Mouse (Mus musculus): ENCODE measurements at regions not wholly inside any gene's neighbourhood (a gene's known extent, or its start where the extent isn't known, plus 50 kb on each side); places are given as distances from the start of the nearest gene placed in this dataset.

GRCm38 (mm10) chr8:115813426-115813825, 105.8 kb upstream of the Maf start:
- TF ChIP-seq CTCF (IDR thresholded peaks at IDR 0.05; ENCODE audit: borderline replicate concordance, insufficient read depth, low read depth, low read length) (no peak), POLR2A (IDR thresholded peaks at IDR 0.05; ENCODE audit: borderline replicate concordance, insufficient read depth, low read length) (no peak)

All from cerebellum, adult 2 months (tissue).